Mouse (Mus musculus) adrenal gland, adult 18-20 months (tissue): ENCODE data around the gene Lyrm4. TPM values are rescaled to one million over a fixed set of nuclear protein-coding genes. Genes with fewer than 3 reads are reported as not detected.

ENCODE experiments used
- DNase-seq, 2 experiments: peaks; one replicate each; pipeline ENCODE4 v3.0.0; 2021 to 2022; ENCODE audit warnings: low spot score in 2 of 2
- total RNA-seq, 2 experiments: library from RNA; stranded (reverse); gene quantifications; 1 replicate in 1 of 2; 2 replicates in 1 of 2; pipeline ENCODE4 v1.2.3; 2021

Gene Lyrm4
- total RNA-seq, 2 experiments from 2014 or later: 15.5 to 18.3 TPM

GRCm38 (mm10) chr13:36108528-36108927, 8.8 kb downstream of the Lyrm4 start:
- DNase-seq: no peak

DNA sequence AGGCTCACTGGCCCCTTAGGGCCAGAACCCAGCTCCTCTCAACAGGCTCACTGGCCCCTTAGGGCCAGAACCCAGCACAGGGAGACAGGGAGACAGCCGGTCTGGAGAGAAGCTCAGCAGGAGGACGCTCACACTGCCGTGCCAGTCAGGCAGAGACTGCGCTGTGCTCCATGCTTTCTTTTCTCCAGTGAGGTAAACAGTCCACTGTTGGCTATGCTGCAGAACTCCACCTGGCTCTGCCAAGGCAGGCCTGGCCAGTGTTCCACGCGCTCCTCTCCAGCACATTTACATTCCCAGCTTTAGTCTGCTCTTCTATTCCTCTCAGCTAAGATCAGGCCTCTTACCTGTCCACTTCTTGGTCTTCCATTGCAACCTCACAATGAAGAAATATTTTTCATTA, 11.7 kb downstream of the Lyrm4 start:
- no peak for DNase-seq

DNA sequence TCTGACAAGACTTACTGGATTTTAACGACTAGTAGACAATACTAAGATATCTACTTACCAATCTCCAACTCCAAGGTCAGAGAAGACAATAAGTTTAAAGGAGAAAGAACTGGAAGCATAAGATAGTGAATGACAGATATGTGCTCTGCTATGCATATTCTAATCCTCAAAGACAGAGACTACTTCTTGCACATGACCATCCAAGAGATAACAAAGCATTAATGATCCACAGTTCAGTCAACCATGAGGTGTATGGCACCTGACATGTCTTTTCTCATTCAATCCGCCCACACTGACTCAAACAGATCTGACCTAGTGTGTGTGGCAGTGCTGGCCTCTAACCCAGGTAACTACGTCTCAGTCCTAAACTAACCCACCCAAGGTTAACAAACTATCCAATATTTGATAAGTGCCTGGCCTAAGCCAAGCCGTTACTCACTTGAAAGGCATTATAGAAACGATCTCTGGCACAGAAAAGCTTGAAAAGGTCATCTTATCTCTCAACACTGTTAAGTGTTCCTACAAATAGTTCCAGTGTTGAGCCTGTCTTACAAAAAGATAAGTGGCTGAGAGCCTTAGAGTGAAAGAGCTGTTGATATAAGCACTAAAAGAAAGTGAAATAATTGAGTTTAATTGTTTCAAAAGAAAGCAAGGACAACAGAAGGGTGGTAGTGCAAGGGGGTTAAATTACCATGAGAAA, 20.5 kb downstream of the Lyrm4 start:
- DNase-seq: no peak

GRCm38 (mm10) chr13:36088168-36088567, 29.2 kb downstream of the Lyrm4 start:
- DNase-seq: no peak

DNA sequence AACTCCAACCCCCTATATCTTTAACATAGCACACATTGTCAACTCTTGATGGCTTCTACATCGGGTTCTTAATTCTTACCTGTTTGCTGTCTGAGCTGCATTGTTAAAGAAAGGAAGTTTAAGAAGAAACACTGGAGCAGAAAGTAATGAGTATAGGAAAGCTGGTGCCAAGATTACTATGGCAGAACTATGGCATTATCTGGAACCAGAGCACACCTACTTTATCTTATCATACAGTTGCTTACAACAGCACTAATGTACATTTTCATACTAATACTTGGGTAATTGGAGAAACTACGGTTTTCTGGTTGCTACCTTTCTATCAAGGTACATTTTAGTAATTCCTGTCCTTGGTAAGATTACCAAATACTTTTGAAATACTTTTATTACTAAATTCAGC, 29.9 kb downstream of the Lyrm4 start:
- DNase-seq: no peak

DNA sequence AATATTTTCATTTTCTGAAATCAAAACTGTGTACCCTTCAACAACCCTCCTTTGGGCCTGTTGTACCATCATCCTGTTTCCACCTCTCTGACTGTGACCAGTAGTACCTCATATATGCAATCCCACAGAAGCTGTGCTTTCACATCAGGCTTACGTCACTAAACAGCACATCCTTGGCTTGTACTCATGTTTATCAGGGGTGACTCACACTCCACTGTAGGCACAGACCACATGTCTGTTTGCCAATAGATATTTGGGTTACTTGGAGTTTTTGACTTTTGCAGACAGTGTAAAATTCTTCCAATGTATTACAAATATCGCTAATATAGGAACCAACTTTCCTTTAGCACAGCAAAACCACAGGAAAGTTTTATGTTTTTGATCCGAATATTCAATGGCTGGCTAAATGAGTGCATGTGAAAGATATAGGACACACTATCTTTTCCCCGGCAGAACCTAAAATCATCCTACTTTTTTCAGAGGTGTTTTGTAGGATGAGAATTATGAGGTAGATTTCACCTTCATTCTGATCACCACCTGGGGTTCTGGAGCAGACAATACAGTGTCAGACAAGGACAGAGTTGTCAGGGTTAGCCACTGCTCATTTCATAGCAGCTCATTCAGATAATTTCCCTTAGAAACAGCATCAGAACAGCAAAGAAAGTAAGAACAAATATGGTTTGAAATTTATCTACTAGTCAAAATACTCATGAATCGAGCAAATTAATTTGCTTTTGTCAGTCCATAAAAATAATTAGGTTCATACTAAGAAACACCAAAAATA, 30.5 kb downstream of the Lyrm4 start:
- DNase-seq: no peak

GRCm38 (mm10) chr13:36085971-36086370, 31.4 kb downstream of the Lyrm4 start:
- no peak for DNase-seq

DNA sequence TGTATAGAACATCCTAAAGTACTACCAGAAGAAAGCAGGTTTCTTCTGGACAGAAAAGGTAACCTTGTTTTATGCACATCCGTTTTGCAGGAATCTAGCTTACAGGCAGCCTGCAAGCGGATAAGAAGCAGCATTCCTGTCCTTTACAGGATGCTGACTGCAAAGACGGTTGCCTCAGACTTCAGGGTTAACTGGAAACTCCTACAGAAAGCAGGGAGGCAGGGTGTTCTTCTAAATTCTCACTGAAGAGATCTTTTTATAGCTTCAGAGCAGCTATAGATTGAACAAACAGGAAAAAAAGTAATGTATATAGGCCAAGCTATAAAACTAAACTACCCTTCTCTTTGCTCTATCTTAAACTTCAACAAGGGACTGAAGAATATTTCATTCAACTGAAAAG, 32.6 kb downstream of the Lyrm4 start:
- no peak for DNase-seq

GRCm38 (mm10) chr13:36081591-36081990, 35.7 kb downstream of the Lyrm4 start:
- DNase-seq: peak in 1 of 2 experiments; percentile 34

- no peak for DNase-seq
These were observed 42.8 kb downstream of the Lyrm4 start for GRCm38 (mm10) chr13:36074484-36074883.

DNA sequence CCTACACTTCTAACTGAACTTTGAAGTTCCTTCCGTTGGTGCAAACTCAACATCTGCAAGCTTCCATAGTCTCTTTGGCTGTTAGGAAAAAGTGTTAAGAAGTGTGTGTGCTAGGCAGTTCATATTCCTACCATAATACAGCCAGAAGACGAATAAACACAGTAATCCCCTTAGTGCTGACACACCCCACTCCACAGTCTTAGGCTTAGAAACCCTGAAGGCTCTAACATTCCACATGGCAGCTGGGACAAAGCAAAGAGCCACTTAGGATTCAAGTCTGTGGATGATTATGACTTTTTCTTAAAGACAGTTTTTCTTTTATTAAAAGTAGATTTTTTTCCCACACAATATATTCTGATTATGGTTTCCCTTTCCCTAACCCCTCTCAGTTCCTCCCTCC, 50.6 kb downstream of the Lyrm4 start:
- no peak for DNase-seq

- no peak for DNase-seq
These were observed 59.8 kb downstream of the Lyrm4 start for GRCm38 (mm10) chr13:36057489-36057888.

DNA sequence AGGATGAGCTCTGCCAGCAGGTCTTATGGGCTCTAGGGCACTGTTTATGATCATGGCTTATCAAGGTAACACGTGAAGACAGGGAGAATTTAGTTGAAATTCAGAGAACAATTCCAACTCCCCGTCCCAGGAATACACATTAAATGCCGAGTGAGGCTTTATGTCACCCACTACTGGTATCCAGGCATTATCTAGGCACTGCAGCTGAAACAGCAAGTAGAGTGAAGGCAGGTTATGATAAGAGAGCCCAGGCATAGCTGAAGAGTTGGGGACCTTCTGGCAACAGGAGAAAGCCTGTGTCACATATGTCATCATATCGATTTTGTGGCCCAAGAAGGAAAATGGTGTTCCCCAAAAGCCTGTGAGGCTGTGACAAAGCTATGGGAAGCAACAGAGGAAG, 60.4 kb downstream of the Lyrm4 start:
- DNase-seq: no peak

DNA sequence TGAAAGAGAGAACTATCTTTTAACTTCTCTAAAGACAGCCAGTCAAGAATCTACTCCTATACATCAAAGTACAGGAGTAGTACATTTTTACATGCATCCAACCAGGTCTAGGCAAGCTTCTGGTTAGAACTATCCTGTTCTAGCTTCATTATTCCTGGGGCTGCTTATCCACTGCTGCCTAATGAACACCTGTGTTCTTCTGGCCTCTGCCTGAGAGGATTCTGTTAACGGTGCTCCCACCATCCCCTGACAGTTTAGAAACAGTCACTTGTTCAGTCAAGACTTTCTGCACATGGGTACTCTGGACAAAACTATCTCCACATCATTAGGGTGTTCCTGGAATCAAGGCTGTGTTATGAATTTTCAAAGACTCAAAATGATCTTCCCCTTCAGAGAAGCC, 60.8 kb downstream of the Lyrm4 start:
- no peak for DNase-seq

DNA sequence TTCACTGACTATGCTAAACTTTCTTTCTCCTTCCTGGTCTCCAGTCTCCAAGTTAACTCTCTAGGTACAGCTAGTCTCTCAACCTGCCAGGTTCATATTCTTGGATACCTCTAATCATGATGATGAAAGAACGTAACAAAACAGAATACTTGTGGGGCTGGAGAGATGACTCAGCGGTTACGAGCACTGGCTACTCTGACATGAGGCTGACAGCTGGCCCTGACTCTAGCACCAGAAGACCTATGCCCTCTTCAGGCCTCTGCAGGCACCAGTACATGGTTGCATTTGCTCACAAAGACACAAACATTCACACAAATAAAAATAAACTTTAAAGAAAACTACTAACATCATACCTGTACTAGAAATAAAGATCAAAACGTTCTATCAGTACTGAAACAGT, 81.8 kb downstream of the Lyrm4 start:
- DNase-seq: no peak

DNA sequence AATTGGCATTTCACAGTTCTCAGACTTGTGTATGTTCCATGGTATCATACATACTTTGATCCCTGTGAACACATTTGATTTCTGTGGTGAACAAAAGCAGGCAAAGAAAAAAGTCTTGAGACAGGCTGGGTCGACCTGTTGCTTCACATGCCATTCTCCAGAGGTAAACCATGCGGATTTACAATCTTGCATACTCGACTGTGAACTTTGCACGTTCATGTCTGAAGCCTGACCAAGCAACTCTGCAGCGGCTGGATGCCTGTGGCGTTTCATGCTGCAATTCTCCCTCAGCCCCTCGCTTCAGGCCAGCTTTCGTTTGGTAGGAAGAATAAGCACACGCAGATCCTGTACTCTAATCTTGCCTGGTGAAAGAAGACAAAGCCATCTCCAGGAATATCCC, 85.4 kb downstream of the Lyrm4 start:
- no peak for DNase-seq

DNA sequence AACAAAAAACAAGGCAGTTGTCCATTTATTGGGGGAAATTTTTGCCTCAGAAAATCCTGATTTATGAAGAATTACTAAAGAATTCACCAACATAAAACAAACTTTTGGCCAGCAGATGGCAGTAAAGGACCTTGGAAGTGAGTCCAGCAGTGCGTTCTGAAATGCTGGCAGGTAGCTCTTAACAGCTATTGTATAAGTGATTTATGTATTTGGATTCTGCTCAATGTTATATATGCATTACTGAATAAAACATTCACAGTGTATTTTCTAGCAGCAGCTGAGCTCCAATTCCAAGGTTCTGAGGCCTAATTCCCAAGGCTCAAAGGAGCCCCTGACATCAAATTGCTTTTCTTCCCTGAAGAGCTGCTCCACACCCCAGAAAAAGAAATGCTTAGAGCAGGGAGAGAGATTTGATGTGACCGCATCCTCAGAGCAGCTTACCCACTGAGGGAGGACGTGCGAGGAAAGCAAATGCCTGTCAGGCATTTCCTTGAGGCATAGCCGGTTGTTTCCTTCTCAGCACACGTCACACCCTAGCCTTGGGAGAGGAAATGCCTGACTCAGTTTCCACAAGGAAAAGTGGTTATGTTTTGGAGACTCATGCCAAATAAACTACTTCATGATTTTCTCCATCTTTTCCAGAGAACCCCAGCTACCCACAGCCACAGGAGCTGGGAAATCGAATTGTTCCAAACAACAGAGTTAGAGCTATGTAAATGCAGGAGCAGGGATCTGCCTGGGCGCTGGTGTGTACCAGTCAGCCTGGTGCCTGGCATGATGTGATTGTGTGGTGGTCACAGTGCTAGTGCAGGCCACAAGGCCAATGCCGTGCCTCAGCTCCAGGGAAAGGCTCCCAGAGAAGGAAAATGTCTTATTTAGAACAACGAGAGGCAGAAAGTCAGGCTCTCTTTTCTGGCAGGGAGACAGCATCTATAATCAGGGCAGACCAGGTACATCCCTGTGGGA, 97.7 kb downstream of the Lyrm4 start:
- peak; percentile 43 to 72 for DNase-seq

DNA sequence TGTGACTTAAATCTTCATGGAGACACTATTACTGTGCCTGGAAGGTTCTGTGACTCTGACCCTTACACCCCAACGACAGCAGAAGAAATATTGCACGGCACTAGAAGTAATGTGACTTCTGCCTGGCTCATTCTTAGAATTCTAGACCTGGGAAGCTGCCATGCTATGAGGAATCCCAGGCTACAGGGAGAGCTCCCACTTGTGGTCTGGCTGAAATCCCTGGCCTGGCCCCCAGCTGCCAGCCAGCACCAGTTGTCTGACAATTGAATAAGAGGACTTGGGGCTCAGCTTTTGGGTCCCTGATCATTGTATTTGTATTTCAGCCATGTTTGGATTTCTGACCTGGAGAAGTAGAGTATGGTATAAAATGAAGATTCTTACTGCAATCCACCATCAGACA, 99.3 kb downstream of the Lyrm4 start:
- no peak for DNase-seq

DNA sequence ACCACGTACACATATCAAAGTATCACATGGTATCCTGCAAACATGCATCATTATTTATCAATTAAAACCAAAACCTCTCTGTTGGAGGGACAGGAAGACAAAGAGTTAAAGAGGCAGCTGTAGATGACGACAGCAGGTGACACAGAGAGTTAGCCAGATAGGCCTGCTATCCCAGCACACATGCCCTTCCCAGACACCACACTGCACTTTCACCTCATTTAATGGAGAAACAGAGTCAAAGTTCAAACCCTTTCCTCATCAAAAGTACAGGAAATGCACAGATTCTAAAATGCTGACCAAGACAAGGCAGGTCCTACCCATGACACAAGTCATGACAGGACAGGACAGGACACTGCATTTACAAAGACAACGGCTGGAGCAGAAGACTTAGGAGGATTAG, 101.7 kb downstream of the Lyrm4 start:
- DNase-seq: no peak

DNA sequence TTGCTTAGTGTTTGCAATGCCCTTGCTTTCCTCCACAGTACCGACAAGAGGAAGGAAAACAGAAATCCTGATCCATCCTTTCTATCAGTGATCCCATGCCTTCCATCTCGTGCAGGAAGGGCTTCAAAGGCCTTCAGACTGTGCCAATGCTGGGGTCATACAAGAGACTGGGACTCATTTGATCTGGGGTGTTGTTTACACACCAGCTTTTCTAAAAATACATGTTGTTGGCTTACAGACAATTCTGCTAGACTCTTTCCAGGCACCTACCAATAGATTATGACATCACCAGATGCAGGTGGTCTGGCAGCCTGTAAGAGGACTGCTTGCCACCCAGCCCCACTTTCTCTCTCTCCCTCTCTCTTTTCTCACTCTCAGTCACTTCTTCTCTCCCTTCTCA, 107.3 kb downstream of the Lyrm4 start:
- no peak for DNase-seq

GRCm38 (mm10) chr13:36000798-36001197, 116.5 kb downstream of the Lyrm4 start:
- DNase-seq: no peak

DNA sequence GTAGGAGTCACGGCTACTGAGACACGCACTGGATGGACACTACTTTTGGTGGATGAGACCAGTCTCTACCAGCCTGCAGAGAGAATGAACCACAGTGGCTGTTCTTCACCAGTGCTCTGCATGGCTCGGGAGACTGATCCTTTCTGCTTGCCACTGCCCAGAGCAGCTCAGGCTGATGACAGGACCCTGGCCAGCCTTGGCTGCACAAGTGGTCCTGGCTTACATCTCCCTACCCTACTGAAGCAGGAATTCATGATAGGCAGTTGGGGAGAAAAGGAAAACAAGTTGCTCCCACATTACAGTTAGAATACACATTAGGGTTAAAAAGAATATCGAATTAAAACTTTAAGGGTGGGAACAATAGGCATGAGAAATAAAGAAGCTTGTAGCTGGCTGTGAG, 119.7 kb downstream of the Lyrm4 start:
- no peak for DNase-seq
